Mouse (Mus musculus) testis, adult 2 months (tissue): ENCODE measurements around the gene Snx29.

Experiments
- CTCF ChIP-seq: fragments of 200-500 bp; IDR thresholded peaks from 2 replicates; pipeline ENCODE4 v1.5.1; 2012; ENCODE audit warnings: low read depth, mild to moderate bottlenecking, inconsistent platforms, low read length, moderate library complexity; ENCODE audit not compliant: control insufficient read depth, insufficient read depth, insufficient replicate concordance
- POLR2A ChIP-seq: fragments of 200-500 bp; IDR thresholded peaks from 2 replicates; pipeline ENCODE4 v1.6.1; 2012; ENCODE audit warnings: low read depth, mild to moderate bottlenecking, inconsistent platforms, low read length, moderate library complexity; ENCODE audit not compliant: control insufficient read depth

GRCm38 (mm10) chr16:11746036-11746435 lies 423.3 kb downstream of the Snx29 start:
- no peak for TF ChIP-seq CTCF
- TF ChIP-seq POLR2A: no peak
